Mouse (Mus musculus): Measurements from ENCODE around the gene Epc2. TPM values are rescaled to one million over a fixed set of nuclear protein-coding genes. Genes with fewer than 3 reads are reported as not detected.
A peak's percentile ranks its signal among the peaks of the same experiment; 100 is the strongest.

Epc2 gene
- total RNA-seq, 2 experiments from 2014 or later: 43.0 to 46.9 TPM

DNA sequence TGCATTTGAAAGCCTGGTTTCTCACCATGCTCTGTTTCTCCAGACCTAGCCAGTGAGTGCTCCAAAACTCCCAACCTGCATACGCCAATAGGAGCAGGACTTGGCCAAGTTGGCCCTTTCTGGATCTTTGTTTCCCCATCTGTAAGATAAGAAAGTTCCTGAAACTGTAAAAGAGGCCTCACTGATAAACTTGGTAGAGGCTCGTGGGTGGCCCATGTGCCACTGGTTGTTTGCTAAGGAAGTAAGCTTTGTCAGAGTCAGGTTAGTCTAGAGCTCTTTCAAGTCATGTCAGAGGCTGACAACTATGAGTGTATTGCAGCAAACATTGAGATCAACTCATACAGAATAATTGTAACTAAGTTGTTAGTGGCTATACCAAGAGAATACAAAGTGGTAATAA, 101.8 kb downstream of the Epc2 start:
- DNase-seq (ENCODE audit: low spot score in 2 of 2): no peak
- intact Hi-C loops (cut with DNase I): no loop called here

DNA sequence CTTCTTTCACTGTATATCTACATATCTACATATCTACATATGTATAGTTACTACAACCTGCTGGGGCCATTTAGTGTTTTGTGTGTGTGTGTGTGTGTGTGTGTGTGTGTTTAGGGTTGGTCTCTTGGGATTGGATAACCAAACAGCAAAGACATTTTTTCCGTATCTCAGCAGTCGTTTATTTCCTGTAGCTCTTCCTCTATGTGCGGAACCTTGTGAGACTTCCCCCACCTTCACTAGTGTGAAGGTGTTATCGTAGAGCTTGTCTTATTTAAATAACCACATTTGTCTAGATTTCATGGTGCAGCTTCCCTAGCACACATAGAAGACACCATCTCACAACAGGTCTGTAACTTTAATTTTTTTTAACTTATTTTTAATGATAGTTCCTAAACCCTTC, 106.1 kb downstream of the Epc2 start:
- no peak for DNase-seq (ENCODE audit: low spot score in 2 of 2)
- intact Hi-C loops (cut with DNase I): no loop called here

DNA sequence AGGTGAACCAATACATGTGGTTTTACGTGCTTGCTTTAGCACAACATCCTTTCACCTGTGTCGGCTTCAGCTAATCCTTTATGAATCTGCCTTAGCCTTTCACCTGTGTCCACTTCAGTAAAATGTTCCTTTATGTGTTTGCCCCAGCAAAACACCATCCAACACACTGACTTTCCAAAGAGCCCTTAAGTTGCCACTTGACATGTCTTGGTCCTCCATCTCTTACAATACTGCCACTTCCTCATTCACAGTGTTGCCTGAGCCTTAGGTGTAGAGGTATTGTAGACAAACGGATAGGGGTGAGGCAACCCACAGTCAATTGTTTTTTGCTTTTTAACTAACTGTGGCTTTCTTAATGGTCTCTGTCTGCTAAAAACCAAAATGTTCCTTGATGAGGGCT, 107.1 kb downstream of the Epc2 start:
- no peak for DNase-seq (ENCODE audit: low spot score in 2 of 2)
- intact Hi-C loops (cut with DNase I): no loop called here

DNA sequence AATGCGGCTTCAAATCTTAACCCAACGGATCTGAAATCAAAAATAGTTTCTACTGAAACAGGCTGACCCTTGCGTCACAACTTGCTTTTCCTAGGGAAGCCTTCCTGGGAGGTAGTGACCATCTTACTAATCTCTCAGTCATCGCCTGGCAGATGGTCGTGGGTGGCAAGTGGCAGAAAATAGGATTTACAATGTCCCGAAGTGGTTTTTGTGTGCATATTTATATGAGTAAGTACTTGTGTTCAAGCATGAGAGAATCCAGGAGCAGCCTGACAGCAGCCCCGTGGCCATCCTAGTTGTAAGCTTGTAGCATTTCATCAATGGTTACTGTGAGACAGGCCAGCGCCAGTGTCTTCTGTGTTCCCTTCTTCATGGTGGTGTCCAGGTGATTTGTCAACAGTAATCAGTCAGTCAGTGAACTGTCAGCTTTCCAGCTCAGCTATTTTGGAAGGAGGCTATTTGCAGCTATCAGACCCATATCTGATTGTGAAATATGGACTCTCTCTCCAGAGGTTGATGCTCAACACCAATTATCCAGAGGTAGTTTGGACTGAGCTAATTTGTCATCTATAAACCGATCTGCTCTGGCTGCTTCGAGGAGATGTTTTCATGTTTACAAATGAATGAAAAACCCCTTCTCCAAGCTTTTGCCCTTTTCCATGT, 111.5 kb downstream of the Epc2 start:
- intact Hi-C loops (cut with DNase I): no loop called here
- DNase-seq (ENCODE audit: low spot score in 2 of 2): peak; percentile 71 to 73

- peak; percentile 30 to 39 for DNase-seq (ENCODE audit: low spot score in 2 of 2)
- intact Hi-C loops (cut with DNase I): loop anchor here (5.0 kb wide), 2 partner anchors 47 to 118 kb away; partner anchors contain the start of genes Epc2 and Kif5c
These were observed 118.8 kb downstream of the Epc2 start for GRCm38 (mm10) chr2:49569862-49570777.

DNA sequence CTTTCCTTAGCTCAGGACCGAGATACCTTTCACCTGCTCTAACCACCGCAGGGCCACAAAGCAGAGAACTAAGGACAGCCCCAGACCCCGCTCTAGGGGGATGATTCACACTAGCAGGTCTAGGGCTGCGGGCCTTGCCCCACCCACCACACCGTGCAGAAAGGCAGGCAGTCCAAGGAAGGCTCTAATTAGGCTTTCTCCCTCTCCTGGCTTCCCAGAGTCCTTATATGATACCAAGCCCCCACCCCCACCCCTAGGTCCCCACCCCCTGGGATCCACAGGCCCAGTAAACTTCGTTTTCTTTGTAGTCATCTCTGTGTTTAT, 119.5 kb downstream of the Epc2 start:
- intact Hi-C loops (cut with DNase I): loop anchor here (5.0 kb wide), 2 partner anchors 47 to 118 kb away; partner anchors contain the start of genes Epc2 and Kif5c
- DNase-seq (ENCODE audit: low spot score in 2 of 2): no peak

DNA sequence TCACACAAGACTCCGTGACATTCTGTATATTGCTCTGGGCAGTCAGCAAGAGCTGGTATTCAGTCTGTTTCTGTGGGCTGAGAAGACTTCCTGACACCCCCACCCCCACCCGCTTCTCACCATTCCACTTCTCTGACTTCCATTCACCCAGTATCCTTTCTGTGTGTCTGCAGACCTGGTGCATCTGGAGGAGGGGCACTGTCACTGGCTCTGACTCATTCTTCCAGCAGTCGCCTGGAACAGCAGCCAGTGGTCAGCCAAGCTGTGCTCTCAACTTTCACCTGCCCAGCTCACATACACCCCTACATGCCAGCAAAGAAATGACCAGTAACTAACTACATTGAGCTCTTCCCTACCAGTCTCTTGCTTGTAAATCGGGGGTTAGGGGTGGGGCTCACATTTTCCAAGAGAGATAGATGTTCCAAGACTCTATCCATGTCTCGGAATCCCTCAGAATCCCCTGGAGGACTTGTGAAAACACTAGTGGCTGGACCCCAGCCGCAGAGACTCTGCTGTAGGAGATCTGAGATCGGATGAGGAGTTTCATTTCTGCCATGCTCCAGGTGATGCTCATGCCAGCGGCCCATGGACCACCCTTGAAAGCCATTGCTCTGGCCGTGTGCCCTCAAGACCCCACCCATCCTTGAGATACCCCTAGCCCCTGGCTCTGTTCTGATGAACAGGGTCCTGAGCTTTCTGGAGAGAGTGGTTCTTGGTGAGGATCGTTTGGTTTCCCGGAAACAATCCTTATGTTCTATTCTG, 120.1 kb downstream of the Epc2 start:
- intact Hi-C loops (cut with DNase I): loop anchor here (5.0 kb wide), 2 partner anchors 46 to 119 kb away; partner anchors contain the start of genes Epc2 and Kif5c
- no peak for DNase-seq (ENCODE audit: low spot score in 2 of 2)

DNA sequence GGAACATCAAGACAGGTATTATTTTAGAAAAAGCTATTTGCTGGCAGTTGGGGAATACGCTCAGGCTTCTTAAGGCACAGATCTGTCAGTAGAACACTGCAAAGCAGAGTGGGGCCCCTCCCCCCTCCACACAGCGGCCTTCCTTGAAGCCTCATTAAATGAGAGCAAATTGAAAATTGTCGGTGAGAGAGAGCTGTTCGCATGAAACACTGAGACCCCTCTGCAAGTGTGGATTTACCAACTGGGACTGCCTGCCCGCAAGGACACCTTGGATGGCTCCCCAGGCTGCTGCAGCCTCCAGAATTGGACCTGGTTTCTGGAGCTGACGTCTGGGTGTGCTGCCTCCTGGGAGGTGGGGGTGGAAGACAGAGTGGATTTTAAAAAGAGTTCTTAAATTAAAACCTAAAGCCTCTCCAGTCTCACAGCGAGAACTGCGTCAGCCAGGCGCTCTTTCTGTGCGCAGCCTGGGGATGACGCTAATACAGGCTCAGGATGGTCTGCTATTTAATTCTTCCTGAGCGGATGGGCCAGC, 120.9 kb downstream of the Epc2 start:
- peak; percentile 71 to 78 for DNase-seq (ENCODE audit: low spot score in 2 of 2)
- intact Hi-C loops (cut with DNase I): loop anchor here (5.0 kb wide), 2 partner anchors 45 to 120 kb away; partner anchors contain the start of genes Epc2 and Kif5c

DNA sequence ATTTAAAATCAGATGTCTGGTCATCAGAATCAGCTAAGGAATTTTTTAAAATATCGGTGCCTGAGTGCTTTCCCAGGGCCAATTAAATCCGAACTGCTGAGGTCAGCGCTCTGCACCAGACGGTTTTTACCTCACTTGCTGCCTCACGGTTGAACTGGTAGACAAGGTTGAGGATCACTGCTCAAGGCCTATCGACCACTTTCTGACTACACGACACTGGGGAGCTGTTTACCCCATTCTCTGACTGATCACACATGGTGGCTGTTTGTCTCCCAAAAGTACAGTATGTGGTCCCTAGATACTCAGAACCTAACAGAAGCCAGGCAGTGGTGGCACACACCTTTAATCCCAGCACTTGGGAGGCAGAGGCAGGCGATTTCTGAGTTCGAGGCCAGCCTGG, 121.4 kb downstream of the Epc2 start:
- intact Hi-C loops (cut with DNase I): loop anchor here (5.0 kb wide), 2 partner anchors 45 to 120 kb away; partner anchors contain the start of genes Epc2 and Kif5c
- no peak for DNase-seq (ENCODE audit: low spot score in 2 of 2)

GRCm38 (mm10) chr2:49573282-49573681, 122.0 kb downstream of the Epc2 start:
- no peak for DNase-seq (ENCODE audit: low spot score in 2 of 2)
- intact Hi-C loops (cut with DNase I): loop anchor here (5.0 kb wide), 2 partner anchors 44 to 121 kb away; partner anchors contain the start of genes Epc2 and Kif5c

DNA sequence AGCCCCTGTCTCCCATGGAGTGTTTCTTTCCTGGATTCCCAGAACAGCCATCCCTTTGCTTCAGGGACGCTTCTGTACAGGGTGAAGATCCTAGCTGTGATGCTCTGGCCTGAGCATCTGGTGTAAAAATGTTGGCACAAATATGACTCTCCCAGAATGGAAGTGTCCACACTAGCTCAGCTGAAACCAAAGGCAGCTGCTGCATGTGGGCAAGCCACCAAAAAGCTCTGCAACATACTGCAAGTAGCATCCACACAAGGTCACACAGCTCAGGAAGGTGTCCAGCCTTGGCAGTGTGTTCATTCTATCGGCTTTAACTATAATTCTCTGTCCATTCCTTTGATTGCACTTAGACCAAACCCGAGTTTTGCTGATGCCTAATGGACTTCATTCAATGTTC, 129.3 kb downstream of the Epc2 start:
- intact Hi-C loops (cut with DNase I): no loop called here
- DNase-seq (ENCODE audit: low spot score in 2 of 2): peak in 1 of 2 experiments; percentile 9

DNA sequence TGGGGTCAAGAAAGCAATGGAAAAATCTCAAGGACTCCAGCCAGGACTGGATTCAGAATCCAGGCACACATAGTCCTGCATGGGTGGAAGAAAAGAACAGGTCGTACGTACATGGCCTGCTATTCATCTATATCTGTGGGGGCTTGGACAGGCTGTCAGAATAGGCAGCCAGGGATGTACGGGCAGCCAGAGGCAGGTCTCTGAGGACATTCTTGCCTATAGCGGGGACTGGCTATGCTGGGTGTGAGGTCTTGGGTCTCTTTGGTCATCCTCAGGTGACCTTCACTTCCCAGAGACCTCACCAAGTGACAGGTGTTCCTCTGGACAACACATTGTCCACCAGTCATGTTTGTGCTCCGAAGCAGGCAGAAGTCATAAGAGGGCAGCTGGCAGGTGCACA, 131.3 kb downstream of the Epc2 start:
- intact Hi-C loops (cut with DNase I): no loop called here
- no peak for DNase-seq (ENCODE audit: low spot score in 2 of 2)

DNA sequence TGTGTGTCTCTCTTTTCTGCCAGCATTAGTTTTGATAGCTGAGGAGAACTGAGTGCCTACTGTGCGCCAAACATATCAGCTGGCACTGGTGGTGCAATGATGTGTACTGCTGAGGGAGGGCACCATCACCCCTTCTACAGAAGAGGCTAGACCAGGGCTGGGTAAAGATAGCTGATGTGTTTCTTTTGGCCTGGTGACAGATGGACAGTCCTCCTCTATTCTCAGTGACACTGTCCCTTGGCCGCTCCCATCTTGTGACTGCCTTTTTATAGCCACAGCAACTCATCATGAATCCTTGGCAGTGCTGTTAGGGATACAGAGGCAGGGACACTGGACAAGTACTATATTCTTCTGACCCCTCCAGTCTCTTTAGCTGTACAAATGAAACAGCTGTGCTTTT, 132.0 kb downstream of the Epc2 start:
- intact Hi-C loops (cut with DNase I): no loop called here
- DNase-seq (ENCODE audit: low spot score in 2 of 2): no peak

DNA sequence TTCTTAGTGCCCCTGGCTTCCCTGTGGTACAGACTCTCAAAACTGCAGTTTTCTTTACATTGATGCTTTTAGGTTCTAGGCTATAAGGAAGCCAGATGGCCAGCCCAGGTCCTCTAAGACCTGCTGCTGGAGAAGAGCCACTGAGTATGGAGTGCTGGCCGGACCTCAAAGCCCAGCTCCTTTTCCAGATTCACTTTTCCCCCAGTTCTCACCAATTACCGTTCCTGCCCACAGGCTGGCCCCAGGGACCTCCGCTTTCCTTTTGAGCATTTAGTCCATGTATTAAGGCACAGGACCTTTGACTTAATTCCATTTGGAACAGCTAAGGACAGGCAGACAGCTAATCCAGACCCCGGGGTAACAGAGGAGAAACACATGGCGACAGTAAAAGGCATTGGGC, 139.2 kb downstream of the Epc2 start:
- intact Hi-C loops (cut with DNase I): no loop called here
- no peak for DNase-seq (ENCODE audit: low spot score in 2 of 2)

DNA sequence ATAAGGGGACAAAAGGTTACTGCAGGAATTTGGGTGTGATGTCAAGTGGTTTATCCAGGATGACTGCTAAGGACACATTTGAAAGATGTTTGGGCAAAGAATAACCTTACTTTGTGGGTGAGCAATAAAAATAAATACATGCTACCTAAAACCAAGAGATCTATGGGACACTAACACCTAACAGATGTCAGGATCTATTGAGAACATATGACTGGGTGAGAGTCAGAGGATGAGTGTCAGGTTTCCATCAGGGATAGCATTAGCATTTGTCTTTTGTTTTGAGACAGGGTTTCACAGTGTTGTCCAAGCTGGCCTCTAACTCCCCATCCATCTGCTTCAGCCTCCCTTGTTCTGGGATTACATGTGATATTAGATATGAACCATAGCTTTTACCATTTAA, 141.6 kb downstream of the Epc2 start:
- no peak for DNase-seq (ENCODE audit: low spot score in 2 of 2)
- intact Hi-C loops (cut with DNase I): no loop called here

DNA sequence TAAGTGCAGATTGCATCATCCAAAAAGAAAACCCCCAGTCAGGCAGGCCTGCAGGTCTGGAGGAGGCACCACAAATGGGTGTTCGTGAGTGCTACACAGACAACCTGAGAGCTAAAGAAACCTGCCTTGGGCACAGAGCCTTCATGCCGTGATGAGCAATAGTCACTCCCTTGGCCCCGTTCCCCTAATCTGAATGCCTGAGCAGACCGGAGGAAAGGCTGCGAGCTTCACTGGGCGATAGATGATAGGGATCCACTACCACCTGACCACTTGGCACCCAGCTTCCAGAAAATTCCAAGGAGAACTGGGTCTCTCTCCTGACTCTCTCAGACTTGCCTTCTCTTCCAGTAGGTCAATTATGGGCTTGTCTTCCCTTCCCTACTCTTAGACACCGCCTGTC, 143.6 kb downstream of the Epc2 start:
- no peak for DNase-seq (ENCODE audit: low spot score in 2 of 2)
- intact Hi-C loops (cut with DNase I): no loop called here

GRCm38 (mm10) chr2:49596318-49596717, 145.0 kb downstream of the Epc2 start:
- intact Hi-C loops (cut with DNase I): no loop called here
- no peak for DNase-seq (ENCODE audit: low spot score in 2 of 2)

DNA sequence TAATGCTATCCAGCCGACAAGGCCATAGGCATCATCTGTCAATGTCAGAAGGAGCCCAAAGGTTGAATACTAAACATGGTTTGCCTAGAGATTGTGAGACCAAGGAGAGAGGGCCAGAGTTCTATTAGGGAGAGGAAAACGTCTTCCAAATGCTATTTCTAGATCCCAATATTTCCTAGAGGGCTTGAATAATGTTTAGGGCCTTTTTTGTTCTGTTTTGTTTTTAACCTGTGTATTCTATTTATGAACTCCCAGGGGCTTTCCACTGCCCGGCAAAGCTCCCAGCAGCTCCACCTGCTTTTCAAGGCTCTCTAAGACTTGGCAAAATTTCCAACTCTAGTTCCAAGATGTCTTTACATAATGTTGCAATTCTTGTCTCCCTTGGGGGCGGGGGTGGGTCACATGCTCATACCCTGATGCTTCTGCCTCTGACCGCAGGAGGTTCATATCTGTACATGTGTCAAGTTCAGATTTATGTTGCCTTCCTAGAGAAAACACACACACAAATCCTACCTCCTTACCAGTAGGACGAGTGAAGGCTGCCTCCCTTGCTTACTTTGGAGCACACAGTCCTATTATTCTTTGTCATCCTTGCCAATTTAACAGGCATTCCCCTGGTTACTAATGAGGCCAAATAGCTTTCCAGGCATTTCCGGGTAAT, 148.9 kb downstream of the Epc2 start:
- intact Hi-C loops (cut with DNase I): no loop called here
- no peak for DNase-seq (ENCODE audit: low spot score in 2 of 2)
